Mouse (Mus musculus): ENCODE data around the gene Commd3.

The Commd3 gene

DNA sequence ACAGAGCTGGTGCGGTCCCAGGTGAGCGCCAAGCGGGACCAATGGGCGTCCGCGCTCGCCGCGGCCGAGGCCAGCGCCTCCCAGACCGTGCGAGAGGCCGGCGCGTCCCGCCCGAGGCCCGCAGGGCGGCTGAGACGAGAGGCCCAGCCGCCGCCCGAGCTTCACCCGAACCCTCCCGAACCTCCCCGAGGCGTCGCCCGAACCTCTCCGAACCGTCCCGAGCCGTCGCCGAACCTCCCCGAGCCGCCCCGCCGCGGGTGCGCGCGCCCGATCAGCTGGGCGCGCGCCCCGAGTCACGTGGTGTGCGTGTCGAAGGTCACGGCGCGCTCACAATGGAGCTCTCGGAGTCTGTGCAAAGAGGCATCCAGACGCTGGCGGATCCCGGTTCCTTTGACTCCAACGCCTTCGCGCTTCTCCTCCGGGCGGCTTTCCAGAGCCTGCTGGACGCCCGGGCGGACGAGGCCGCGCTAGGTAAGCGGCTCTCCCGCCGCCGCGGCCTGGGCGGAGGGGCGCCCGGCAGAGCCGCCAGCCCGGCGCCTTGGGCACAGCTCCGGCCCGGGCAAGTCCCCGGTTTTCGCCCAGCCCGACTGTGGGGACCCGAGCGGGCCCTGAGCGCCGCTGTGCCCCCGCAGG, at the start of gene Commd3:
Commd3 (plus strand) TSS at position 252 of the 633 bp plus-strand sequence.
- in situ Hi-C loops (cut with MboI, MseI): no loop called here

DNA sequence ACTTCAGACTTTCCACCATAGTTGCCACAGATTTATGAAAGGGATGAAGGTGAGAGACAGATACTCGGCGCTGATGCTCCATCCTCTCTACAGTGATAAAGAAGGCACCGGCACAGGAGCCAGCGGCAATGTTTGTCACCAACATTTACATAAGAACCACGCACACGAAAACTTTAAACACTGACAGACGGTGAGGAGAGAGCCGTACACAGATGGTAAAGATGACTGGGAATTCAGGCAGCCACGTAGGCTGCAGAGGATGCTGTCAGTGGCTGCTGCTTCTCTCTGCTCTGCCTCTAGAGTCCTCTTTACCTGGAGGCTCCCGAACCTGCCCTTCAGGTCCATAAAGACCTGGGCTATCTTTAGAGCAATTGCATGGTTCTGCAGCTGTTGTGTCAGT, 49.0 kb upstream of the Commd3 start:
- in situ Hi-C loops (cut with MboI, MseI): no loop called here

DNA sequence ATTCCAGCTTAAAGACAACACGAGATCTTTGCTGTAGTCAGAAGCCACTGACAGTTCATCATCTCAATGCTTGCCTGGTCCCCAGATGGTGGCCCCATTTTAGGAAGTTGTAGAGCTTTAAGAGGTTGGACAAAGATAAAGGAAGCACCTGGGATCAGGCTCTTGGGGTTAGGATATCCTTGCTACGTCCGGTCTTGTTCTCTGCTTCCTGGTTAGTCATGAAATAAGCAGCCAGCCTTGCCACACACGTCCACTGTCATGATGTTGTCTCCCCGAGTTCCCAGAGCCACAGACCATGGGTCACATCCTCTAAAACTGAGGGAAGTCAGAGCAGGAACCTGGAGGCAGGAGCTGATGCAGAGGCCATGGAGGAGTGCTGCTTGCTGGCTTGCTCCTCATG, 41.6 kb upstream of the Commd3 start:
- in situ Hi-C loops (cut with MboI, MseI): no loop called here

GRCm38 (mm10) chr2:18635052-18635451, 37.1 kb upstream of the Commd3 start:
- in situ Hi-C loops (cut with MboI, MseI): no loop called here

- in situ Hi-C loops (cut with MboI, MseI): no loop called here
These were observed 23.6 kb upstream of the Commd3 start for GRCm38 (mm10) chr2:18648563-18648962.

GRCm38 (mm10) chr2:18654821-18655220, 17.4 kb upstream of the Commd3 start:
- in situ Hi-C loops (cut with MboI, MseI): no loop called here

DNA sequence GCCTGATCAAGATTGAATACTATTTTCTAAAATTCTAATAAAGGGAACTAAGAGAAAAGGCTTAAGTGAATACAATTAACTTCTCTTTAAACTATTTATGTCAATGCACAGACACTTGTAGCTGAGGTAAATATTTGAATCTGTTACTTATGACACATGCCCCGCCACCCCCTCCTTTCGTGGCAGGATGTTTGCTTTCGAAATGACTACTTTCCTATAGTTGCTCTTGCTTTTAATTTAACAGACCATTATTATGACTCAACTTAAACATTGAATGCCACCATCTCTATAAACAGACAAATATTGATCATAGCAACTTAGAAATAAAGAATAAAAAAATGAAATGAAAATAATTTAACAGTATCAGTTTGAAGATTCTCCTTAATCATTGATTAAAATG, 8.2 kb upstream of the Commd3 start:
- in situ Hi-C loops (cut with MboI, MseI): no loop called here

GRCm38 (mm10) chr2:18671041-18671440, 1.1 kb upstream of the Commd3 start:
- in situ Hi-C loops (cut with MboI, MseI): no loop called here

DNA sequence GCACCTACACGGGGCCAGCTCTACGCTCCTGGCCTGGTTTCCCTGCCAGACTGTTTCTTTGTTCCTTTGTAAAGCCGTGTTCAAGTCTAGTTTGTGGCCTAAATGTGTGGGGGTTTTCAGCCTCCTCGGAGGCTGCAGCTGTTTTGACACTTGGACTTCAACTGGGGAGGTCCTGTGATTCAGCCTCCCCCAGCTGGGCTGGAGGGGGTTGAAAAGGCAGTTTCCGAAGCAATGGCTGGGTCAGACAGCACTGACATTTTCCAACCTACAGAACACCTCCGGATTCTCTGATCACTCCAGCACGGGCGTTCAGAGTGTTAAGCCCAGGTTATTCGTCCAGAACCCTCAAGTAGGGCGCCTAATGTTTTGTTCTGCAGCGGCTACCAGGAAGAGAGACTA, 581 bp downstream of the Commd3 start:
- in situ Hi-C loops (cut with MboI, MseI): no loop called here

DNA sequence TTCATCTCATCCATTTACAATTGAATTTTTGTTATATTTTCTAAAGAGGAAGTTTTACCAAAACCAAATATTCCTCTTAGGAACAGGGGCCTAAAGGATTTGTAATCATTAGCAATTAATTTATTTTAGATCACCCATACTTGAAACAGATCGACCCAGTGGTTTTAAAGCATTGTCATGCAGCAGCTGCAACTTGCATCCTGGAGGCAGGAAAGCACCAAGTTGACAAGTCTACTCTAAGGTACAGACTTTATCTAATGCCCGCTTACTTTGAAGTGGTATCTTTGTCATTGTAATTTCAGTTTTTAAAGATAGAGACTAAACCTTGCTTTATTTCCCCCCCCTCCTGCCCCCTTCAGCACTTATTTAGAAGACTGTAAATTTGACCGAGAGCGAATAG, 1.6 kb downstream of the Commd3 start:
- in situ Hi-C loops (cut with MboI, MseI): no loop called here

- in situ Hi-C loops (cut with MboI, MseI): no loop called here
These were observed 2.2 kb downstream of the Commd3 start for GRCm38 (mm10) chr2:18674193-18674902.

DNA sequence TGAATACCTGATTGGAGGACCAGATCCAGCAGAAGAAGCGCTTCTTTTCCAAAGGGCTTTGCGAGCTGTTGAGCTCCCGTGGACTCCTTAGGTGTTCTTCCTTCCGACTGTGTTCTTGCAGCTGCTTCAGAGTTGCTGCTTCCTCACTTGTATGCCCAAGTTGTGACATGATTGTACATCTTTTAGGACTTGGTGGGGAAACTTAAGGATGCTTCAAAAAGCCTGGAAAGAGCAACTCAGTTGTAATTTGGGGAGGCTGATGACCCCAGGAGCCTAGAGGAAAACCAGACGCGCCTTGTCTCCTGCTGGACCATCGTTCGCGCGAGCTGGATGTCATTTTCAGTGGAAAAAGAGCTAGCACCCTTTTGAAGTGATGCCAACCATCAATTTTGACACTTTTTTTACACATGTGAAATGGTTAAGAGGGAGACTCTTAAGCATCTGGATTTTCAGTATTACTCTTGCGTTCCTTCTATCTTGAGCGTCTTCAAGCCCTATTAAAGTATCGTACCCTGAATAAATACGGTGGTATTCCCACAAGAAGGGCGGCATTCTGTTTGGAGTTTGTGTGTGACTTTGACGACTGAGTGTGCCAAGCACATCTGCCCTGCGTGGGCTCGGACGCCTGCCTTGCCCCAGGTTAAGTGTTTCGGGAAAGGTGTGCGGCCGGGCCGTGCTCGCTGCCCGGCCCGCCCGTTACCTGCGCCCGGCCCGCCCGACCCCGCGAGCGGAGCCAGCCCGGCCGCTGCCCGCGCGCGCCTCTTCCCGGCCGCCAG, 3.7 kb downstream of the Commd3 start:
- in situ Hi-C loops (cut with MboI, MseI): no loop called here

DNA sequence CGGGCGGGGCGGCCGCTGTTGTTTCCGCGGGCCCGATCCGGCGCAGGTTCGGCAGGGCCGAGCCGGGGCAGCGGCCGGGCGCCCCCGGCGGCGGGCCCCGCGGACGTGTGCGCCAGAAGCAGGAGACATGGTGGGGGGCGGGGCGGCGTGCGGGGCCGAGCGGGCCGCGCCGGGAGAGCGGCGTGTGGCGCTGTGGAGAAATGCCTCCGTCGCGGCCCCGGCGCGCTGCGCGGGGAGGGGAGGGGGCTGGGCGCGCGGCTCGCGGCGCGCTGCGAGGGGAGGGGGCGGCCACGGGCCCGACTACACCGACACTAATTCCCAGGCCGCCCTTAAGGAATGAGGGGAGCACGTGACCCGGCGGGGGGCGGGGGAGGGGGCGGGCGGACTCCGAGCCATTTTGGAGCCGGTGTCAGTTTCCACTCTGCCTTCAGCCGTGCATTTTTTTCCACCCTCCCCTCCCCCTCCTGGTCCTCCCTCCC, 4.3 kb downstream of the Commd3 start:
- in situ Hi-C loops (cut with MboI, MseI): no loop called here

DNA sequence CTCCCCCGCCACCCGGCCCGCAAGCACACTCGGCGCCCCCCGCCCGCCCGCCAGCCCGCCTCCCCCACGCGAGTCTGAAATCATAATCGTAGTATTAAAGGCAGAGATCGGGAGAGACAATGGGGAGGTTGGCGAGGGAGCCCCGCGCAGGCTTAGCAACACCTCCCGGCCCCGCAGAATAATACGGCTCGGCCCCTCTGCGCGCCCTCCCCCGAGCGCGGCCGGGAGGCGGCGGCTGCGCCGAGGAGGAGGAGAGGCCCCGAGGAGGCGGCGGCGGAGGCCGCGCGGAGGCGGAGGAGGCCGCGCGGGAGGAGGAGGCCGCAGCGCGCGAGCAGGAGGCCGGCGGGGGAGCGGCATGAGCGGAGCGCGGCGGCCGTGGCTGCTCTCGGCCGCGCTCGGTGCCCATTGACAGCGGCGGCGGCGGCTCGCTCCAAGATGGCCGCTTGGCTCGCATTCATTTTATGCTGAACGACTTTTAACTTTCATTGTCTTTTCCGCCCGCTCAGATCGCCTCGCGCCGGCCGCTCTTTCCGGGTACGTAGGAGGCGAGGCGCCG, 4.8 kb downstream of the Commd3 start, which contains the start of gene Bmi1:
Bmi1 (plus strand) TSS at position 83 of the 556 bp plus-strand sequence.
- in situ Hi-C loops (cut with MboI, MseI): no loop called here

DNA sequence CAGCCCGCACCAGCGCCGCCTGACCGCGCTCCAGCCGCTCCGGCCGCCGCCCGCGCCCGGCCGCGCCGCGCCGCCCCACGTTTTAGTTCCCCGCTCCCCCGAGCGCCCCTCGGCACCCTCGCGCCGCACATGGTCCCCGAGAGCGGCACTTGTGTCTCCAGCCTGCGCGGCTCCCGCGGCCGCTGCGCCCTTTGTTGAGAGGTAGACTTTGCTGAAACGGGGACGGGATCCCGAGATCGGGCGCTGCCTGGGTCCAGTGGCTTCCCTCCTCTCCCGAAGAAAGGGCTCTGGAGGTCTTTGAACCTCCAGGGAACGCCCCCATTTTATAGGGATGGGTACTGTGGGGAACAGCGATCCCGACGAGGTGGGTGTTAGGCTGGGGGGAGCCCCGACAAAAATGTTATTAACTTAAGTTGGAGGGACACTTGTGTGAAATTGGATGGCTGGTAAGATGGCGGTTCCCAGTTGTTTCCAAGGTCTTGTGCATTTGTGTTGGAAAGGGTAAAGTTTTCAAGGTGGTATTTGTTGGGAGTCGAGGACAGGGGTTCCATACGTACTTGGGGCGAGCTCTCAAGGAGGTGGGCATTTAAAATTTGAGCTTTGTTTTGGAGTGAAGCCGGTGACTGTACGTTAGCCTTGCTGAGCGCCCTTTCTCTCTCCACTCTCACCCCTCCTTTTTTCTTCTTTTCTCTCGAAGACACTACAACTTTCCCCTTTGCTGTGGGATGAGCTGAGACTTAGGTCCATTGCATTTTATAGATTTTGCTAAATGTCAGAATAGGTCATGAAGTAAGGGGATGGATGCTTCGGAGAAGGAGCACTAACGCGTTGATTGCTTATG, 5.7 kb downstream of the Commd3 start:
- in situ Hi-C loops (cut with MboI, MseI): no loop called here

GRCm38 (mm10) chr2:18679701-18680100, 7.5 kb downstream of the Commd3 start:
- in situ Hi-C loops (cut with MboI, MseI): no loop called here

DNA sequence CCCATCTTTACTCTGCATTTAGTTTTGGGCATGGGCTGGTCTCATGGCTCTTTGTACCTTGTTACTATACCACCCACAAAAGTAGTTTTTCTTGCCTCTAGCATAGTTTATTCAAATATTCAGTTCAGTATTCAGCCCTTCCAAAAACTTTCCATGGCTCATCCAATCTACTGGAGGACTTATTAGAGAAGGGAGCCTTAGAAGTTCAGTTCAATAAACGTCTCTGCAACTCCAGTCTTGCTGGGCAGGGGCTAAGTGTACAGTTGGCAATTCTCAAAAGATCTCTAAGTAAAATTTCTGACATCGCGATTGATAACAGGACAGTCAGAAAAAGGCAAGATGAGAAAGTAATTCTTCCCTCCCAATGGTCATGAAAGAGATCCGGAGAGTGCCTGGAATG, 8.3 kb downstream of the Commd3 start:
- in situ Hi-C loops (cut with MboI, MseI): no loop called here

- in situ Hi-C loops (cut with MboI, MseI): no loop called here
These were observed 8.8 kb downstream of the Commd3 start for GRCm38 (mm10) chr2:18680961-18681360.

- in situ Hi-C loops (cut with MboI, MseI): no loop called here
These were observed 11.9 kb downstream of the Commd3 start for GRCm38 (mm10) chr2:18684062-18684461.

DNA sequence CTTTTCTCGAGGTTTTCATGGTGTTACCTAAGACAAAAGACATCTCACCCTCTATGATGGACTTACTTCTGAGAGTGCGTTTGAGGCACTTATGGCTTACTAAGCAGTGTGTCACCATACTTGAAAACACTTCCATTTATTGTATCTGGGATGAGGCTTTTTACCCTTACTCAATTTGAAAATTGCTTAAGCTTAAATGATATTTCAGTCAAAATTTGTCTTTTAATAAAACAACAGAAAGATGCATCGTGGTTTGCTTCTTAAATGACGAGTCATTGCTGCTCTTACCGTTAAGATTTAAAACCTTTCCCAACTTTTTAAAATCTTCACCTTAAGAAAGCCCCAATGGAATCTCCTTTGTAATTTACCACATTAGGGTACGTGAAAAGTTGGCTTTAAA, 14.2 kb downstream of the Commd3 start:
- in situ Hi-C loops (cut with MboI, MseI): no loop called here

DNA sequence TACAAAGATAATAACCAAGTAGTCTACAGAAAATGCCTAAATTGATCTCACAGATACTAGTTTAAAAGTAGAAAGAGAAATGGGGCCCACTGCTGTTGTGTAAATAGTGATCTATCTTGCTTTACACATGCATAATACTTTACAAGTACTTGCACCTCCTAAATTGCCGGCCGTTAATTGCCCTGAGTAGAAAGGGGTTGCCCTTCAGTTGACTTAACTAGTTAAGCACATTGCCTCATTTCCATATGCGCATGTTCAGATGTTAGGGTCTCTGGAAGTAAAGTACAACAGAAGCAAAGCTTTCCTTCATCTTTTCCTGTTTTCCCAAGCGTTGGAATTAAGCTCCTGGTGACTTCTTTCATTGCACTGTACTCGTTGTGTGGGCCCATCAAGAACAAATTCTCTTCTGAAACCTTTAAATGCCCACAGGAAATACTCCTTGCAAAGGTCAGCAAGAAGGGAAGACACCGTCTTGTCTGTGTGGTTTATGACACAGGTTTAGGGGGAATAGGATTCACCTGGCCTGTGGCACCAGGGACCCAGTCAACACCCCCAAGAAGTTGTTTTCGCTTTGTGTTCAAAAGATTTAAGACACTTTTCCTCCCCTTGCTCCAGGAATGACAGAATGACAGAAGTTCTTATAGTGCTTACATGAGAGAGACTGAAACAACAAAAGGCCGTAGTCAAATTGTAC, 14.8 kb downstream of the Commd3 start:
- in situ Hi-C loops (cut with MboI, MseI): no loop called here
